Comparison of ENCODE assay signal across 8 mouse cellular contexts in the genomic region with DNA sequence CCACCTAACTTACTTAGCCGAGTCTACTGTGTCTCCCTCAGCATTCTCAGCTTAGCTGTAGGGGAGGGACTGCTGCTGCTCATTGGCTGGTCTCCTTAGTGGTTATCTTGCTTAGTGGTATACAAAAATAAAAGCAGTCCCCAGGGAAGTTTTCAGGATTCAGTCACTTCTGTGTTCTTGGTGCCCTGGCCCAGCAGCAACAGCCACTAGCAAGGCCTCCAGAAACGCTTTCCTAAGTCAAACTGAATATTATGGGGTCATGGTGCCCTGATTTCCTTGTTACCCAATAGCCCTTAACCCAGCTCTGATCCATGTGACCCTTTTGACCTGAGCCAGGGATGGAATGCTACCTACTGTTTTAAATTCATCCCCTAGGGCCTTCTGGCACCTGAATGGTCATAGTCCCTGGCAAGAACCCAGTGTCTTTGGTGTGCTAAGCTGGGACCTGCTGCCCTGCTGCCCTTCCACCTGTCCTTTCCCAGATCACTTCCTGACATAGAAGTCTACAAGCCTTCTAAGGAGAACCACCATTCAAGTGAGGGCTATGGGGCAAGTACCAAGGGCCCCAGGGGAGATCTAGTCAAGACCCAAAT. TPM values are rescaled to one million over a fixed set of nuclear protein-coding genes. Genes with fewer than 3 reads are reported as not detected.
DNase-seq lines count a peak whose midpoint lies in the region; ATAC-seq and TF ChIP-seq lines count a peak whose summit lies in the region.
"Had no signal": no experiment of that assay in that cellular context is flagged by ENCODE, and none has a peak within 500 bp of the region (broad histone marks: within the 10 kb centered on the region; RNA-seq: fewer than 3 reads in every experiment).

No protein-coding gene starts in this region.

- no peak for TF ChIP-seq CTCF in left cerebral cortex, adult 2 months (IDR thresholded peaks at IDR 0.05)

- DNase-seq in left cerebral cortex, adult 2 months (ENCODE audit: extremely low spot score in 1 of 2, low spot score in 2 of 2): no peak
- no peak for DNase-seq in left cerebral cortex, postnatal 10 days (ENCODE audit: extremely low spot score in 1 of 2, low spot score in 2 of 2)
- DNase-seq in cerebellum, adult 9-10 months: peak; percentile 70
- no peak for DNase-seq in liver, embryonic 13.5 days
- DNase-seq in ovary, postnatal 10 days (ENCODE audit: low spot score): no peak

- H3K9me3 ChIP-seq in heart, embryonic 16.5 days (replicated peaks; ENCODE audit: control insufficient read depth, low read length): no peaks in the 10 kb centered on the region
- no peaks in the 10 kb centered on the region for H3K9me3 ChIP-seq in liver, embryonic 13.5 days (replicated peaks)
- H3K9me3 ChIP-seq: midbrain, embryonic 13.5 days had no signal

- H3K4me3 ChIP-seq in left cerebral cortex, adult 2 months: no peak overlapping the region
- no peak overlapping the region for H3K4me3 ChIP-seq in heart, embryonic 16.5 days (ENCODE audit: low read length)
- no peak overlapping the region for H3K4me3 ChIP-seq in liver, embryonic 13.5 days (replicated peaks)
- H3K4me3 ChIP-seq: midbrain, embryonic 13.5 days had no signal

- no peaks in the 10 kb centered on the region for H3K27me3 ChIP-seq in heart, embryonic 16.5 days (ENCODE audit: control insufficient read depth, insufficient read depth, low read length)
- H3K27me3 ChIP-seq in liver, embryonic 13.5 days: no peaks in the 10 kb centered on the region
- H3K27me3 ChIP-seq: midbrain, embryonic 13.5 days had no signal

- intact Hi-C loops in left cerebral cortex, adult 2 months (cut with DNase I): no loop called here
- intact Hi-C loops in left cerebral cortex, postnatal 10 days (cut with DNase I): no loop called here

- H3K36me3 ChIP-seq in heart, embryonic 16.5 days (ENCODE audit: control insufficient read depth, insufficient read depth): no peaks in the 10 kb centered on the region
- H3K36me3 ChIP-seq in liver, embryonic 13.5 days: no peaks in the 10 kb centered on the region

- no peak; the same call in 1 of the 2 replicates for ATAC-seq in heart, embryonic 16.5 days (replicated peaks; ENCODE audit: extremely low read depth, insufficient read depth, low FRiP score)
- no peak for ATAC-seq in liver, embryonic 13.5 days (ENCODE audit: low read depth)
- no peak for ATAC-seq in erythroid progenitor cell, adult 5-6 weeks (replicated peaks; ENCODE audit: low FRiP score, poor library complexity, severe bottlenecking)
- ATAC-seq: midbrain, embryonic 13.5 days had no signal

- 0 out of 2 replicates have a peak overlapping the region, but pooled peaks have one; percentile 30 for H3K9ac ChIP-seq in heart, embryonic 16.5 days (ENCODE audit: low read length)
- peak overlapping the region; percentile 54 for H3K9ac ChIP-seq in liver, embryonic 13.5 days

- peak overlapping the region; percentile 3; the same call in 1 of the 2 replicates for H3K4me2 ChIP-seq in heart, embryonic 16.5 days (ENCODE audit: low read depth, low read length)
- H3K4me2 ChIP-seq in liver, embryonic 13.5 days: peak overlapping the region; percentile 44
- H3K4me2 ChIP-seq: midbrain, embryonic 13.5 days had no signal

- WGBS in heart, embryonic 16.5 days: 35% methylated on average over 2 of the region's 2 CpGs
- 48% methylated on average over 2 of the region's 2 CpGs for WGBS in liver, embryonic 13.5 days (ENCODE audit: insufficient replicate concordance)

- peaks cover 76% of the 10 kb centered on the region for H3K4me1 ChIP-seq in heart, embryonic 16.5 days (ENCODE audit: control insufficient read depth, insufficient read depth, low read length)
- peaks cover 99% of the 10 kb centered on the region for H3K4me1 ChIP-seq in liver, embryonic 13.5 days (replicated peaks)

- peak overlapping the region; percentile 74 for H3K27ac ChIP-seq in left cerebral cortex, adult 2 months
- peak overlapping the region; percentile 85 for H3K27ac ChIP-seq in heart, embryonic 16.5 days (ENCODE audit: low read length)
- peak overlapping the region; percentile 70 for H3K27ac ChIP-seq in liver, embryonic 13.5 days
- H3K27ac ChIP-seq: midbrain, embryonic 13.5 days had no signal

RNA-seq across cellular contexts. Expression of gene Mark2, which starts 31.8 kb away (rescaled TPM):
- total RNA-seq in left cerebral cortex, adult 2 months (2021): 100 to 1,000 TPM; 133 to 148 TPM
- 100 to 1,000 TPM; 113 to 116 TPM for total RNA-seq in left cerebral cortex, postnatal 10 days (2021)
- polyA plus RNA-seq in heart, embryonic 16.5 days (2015; fragmentation: Nextera tagmentation; extraction: Ambion mirVana): 32.4 and 33.0 TPM in 2 replicates
- polyA plus RNA-seq in liver, embryonic 13.5 days (2015; fragmentation: Nextera tagmentation; extraction: Ambion mirVana): 17.7 and 21.0 TPM in 2 replicates
- 48.7 and 54.1 TPM in 2 replicates for total RNA-seq in erythroid progenitor cell, adult 5-6 weeks (2015; ENCODE audit: low replicate concordance)
- 38.4 and 51.5 TPM in 2 replicates for total RNA-seq in erythroid progenitor cell, adult 5-6 weeks (2017; ENCODE audit: low replicate concordance)

RNA-seq across cellular contexts. Expression of gene Rcor2, which starts 42.7 kb away (rescaled TPM):
- 10 to 100 TPM; 14.3 to 14.7 TPM for total RNA-seq in left cerebral cortex, adult 2 months (2021)
- total RNA-seq in left cerebral cortex, postnatal 10 days (2021): 10 to 100 TPM; 16.0 to 18.7 TPM
- polyA plus RNA-seq in heart, embryonic 16.5 days (2015; fragmentation: Nextera tagmentation; extraction: Ambion mirVana): 11.9 and 18.0 TPM in 2 replicates
- 1.4 and 1.8 TPM in 2 replicates for polyA plus RNA-seq in liver, embryonic 13.5 days (2015; fragmentation: Nextera tagmentation; extraction: Ambion mirVana)
- total RNA-seq in erythroid progenitor cell, adult 5-6 weeks (2015; ENCODE audit: low replicate concordance): 2.2 TPM in 1 of 2 replicates, not detected in the other
- 0.53 TPM in 1 of 2 replicates, not detected in the other for total RNA-seq in erythroid progenitor cell, adult 5-6 weeks (2017; ENCODE audit: low replicate concordance)

Comparison
In these comparisons a context has a peak if more than half of its experiments do, and no peak if none do; other contexts are left out.
1. RNA of gene Rcor2, which starts 42.7 kb away (total RNA-seq): 16.0 to 18.7 TPM in left cerebral cortex, postnatal 10 days and 14.3 to 14.7 TPM in left cerebral cortex, adult 2 months; 0.53 to 2.2 TPM in erythroid progenitor cell, adult 5-6 weeks; every median in the first group is over 4 times any median in the second.
2. Peak in every context shown above with its lines, with median percentiles within 50 percentile points of each other: H3K27ac ChIP-seq.